Mouse (Mus musculus): ENCODE results near the gene Golph3. TPM values are rescaled to one million over a fixed set of nuclear protein-coding genes. Genes with fewer than 3 reads are reported as not detected.

The Golph3 gene
- polyA plus RNA-seq, 1 experiment, result 55.4 TPM

- Histone ChIP-seq H3K79me2 (ENCODE audit: control insufficient read depth, insufficient read depth) (no peaks in the 10 kb centered on the region), H3K27me3 (ENCODE audit: control insufficient read depth, insufficient read depth, insufficient read length) (peaks cover 8% of the 10 kb centered on the region), H3K4me2 (ENCODE audit: low read depth) (no peak overlapping the region), H3ac (ENCODE audit: control insufficient read depth, insufficient read length) (no peak overlapping the region), H3K36me3 (ENCODE audit: control insufficient read depth, insufficient read depth) (no peaks in the 10 kb centered on the region), H3K4me3 (no peak overlapping the region)
- no peak for TF ChIP-seq E2F4 (IDR thresholded peaks at IDR 0.05; ENCODE audit: insufficient read depth)
- no peak for TF ChIP-seq REST (IDR thresholded peaks at IDR 0.05; ENCODE audit: insufficient read depth, insufficient read length)
- no peak for TF ChIP-seq MYOG (IDR thresholded peaks at IDR 0.05; ENCODE audit: control insufficient read depth in 1 of 3, insufficient read depth in 1 of 3, insufficient read length in 2 of 3, low read depth in 2 of 3)
- TF ChIP-seq SRF (IDR thresholded peaks at IDR 0.05; ENCODE audit: control insufficient read depth, insufficient read length, low read depth), result no peak
- no peak for TF ChIP-seq MYOD1 (IDR thresholded peaks at IDR 0.05; ENCODE audit: control insufficient read depth in 1 of 3, insufficient read length in 2 of 3, low read depth in 2 of 3)
- no peak for TF ChIP-seq POLR2A (IDR thresholded peaks at IDR 0.05; ENCODE audit: insufficient read length, low read depth)
- no peak for TF ChIP-seq USF1 (IDR thresholded peaks at IDR 0.05; ENCODE audit: low read depth)
- no peak for TF ChIP-seq TCF12 (IDR thresholded peaks at IDR 0.05; ENCODE audit: insufficient read depth, poor library complexity, severe bottlenecking)
- no peak for TF ChIP-seq MAX (IDR thresholded peaks at IDR 0.05; ENCODE audit: low read depth)
- no peak for TF ChIP-seq TCF3 (IDR thresholded peaks at IDR 0.05; ENCODE audit: insufficient read length, low read depth)
- no peak for TF ChIP-seq CEBPB (IDR thresholded peaks at IDR 0.05; ENCODE audit: insufficient read depth, poor library complexity, severe bottlenecking)
Measured at GRCm38 (mm10) chr15:12376491-12377069, 55.3 kb downstream of the Golph3 start.

GRCm38 (mm10) chr15:12377800-12378199 is 56.5 kb downstream of the Golph3 start:
- TF ChIP-seq USF1 (IDR thresholded peaks at IDR 0.05; ENCODE audit: low read depth), result no peak
- TF ChIP-seq SRF (IDR thresholded peaks at IDR 0.05; ENCODE audit: control insufficient read depth, insufficient read length, low read depth), result no peak
- TF ChIP-seq MAX (IDR thresholded peaks at IDR 0.05; ENCODE audit: low read depth), result no peak
- no peak for TF ChIP-seq E2F4 (IDR thresholded peaks at IDR 0.05; ENCODE audit: insufficient read depth)
- TF ChIP-seq TCF12 (IDR thresholded peaks at IDR 0.05; ENCODE audit: insufficient read depth, poor library complexity, severe bottlenecking), result no peak
- TF ChIP-seq POLR2AphosphoS2 (IDR thresholded peaks at IDR 0.05; ENCODE audit: insufficient read length, low read depth), result no peak
- TF ChIP-seq REST (IDR thresholded peaks at IDR 0.05; ENCODE audit: insufficient read depth, insufficient read length), result no peak
- TF ChIP-seq TCF3 (IDR thresholded peaks at IDR 0.05; ENCODE audit: insufficient read length, low read depth), result no peak
- no peak for TF ChIP-seq POLR2A (IDR thresholded peaks at IDR 0.05; ENCODE audit: insufficient read length, low read depth)
- TF ChIP-seq MYOG (IDR thresholded peaks at IDR 0.05; ENCODE audit: control insufficient read depth in 1 of 3, insufficient read depth in 1 of 3, insufficient read length in 2 of 3, low read depth in 2 of 3), result no peak
- no peak for TF ChIP-seq CEBPB (IDR thresholded peaks at IDR 0.05; ENCODE audit: insufficient read depth, poor library complexity, severe bottlenecking)
- TF ChIP-seq MYOD1 (IDR thresholded peaks at IDR 0.05; ENCODE audit: control insufficient read depth in 1 of 3, insufficient read length in 2 of 3, low read depth in 2 of 3), result no peak
- H3K4me3 ChIP-seq, result no peak overlapping the region
- no peaks in the 10 kb centered on the region for H3K36me3 ChIP-seq (ENCODE audit: control insufficient read depth, insufficient read depth)
- no peaks in the 10 kb centered on the region for H3K79me2 ChIP-seq (ENCODE audit: control insufficient read depth, insufficient read depth)
- H3ac ChIP-seq (ENCODE audit: control insufficient read depth, insufficient read length), result no peak overlapping the region
- no peak overlapping the region for H3K4me2 ChIP-seq (ENCODE audit: low read depth)
- H3K27me3 ChIP-seq (ENCODE audit: control insufficient read depth, insufficient read depth, insufficient read length), result peaks cover 2% of the 10 kb centered on the region

- no peak overlapping the region for H3ac ChIP-seq (ENCODE audit: control insufficient read depth, insufficient read length)
- no peak overlapping the region for H3K4me2 ChIP-seq (ENCODE audit: low read depth)
- H3K79me2 ChIP-seq (ENCODE audit: control insufficient read depth, insufficient read depth), result no peaks in the 10 kb centered on the region
- H3K4me3 ChIP-seq, result no peak overlapping the region
- no peaks in the 10 kb centered on the region for H3K27me3 ChIP-seq (ENCODE audit: control insufficient read depth, insufficient read depth, insufficient read length)
- TF ChIP-seq REST (IDR thresholded peaks at IDR 0.05; ENCODE audit: insufficient read depth, insufficient read length) (no peak), SRF (IDR thresholded peaks at IDR 0.05; ENCODE audit: control insufficient read depth, insufficient read length, low read depth) (no peak), CEBPB (IDR thresholded peaks at IDR 0.05; ENCODE audit: insufficient read depth, poor library complexity, severe bottlenecking) (no peak)
- H3K36me3 ChIP-seq (ENCODE audit: control insufficient read depth, insufficient read depth), result no peaks in the 10 kb centered on the region
Measured at GRCm38 (mm10) chr15:12380057-12380456, 58.8 kb downstream of the Golph3 start.

- no peaks in the 10 kb centered on the region for H3K79me2 ChIP-seq (ENCODE audit: control insufficient read depth, insufficient read depth)
- peaks cover 2% of the 10 kb centered on the region for H3K27me3 ChIP-seq (ENCODE audit: control insufficient read depth, insufficient read depth, insufficient read length)
- H3K4me3 ChIP-seq, result no peak overlapping the region
- H3K36me3 ChIP-seq (ENCODE audit: control insufficient read depth, insufficient read depth), result no peaks in the 10 kb centered on the region
- H3ac ChIP-seq (ENCODE audit: control insufficient read depth, insufficient read length), result no peak overlapping the region
- no peak for TF ChIP-seq POLR2AphosphoS2 (IDR thresholded peaks at IDR 0.05; ENCODE audit: insufficient read length, low read depth)
- no peak for TF ChIP-seq MYOD1 (IDR thresholded peaks at IDR 0.05; ENCODE audit: control insufficient read depth in 1 of 3, insufficient read length in 2 of 3, low read depth in 2 of 3)
- no peak for TF ChIP-seq SRF (IDR thresholded peaks at IDR 0.05; ENCODE audit: control insufficient read depth, insufficient read length, low read depth)
- no peak for TF ChIP-seq TCF3 (IDR thresholded peaks at IDR 0.05; ENCODE audit: insufficient read length, low read depth)
- no peak for TF ChIP-seq E2F4 (IDR thresholded peaks at IDR 0.05; ENCODE audit: insufficient read depth)
- no peak for TF ChIP-seq MAX (IDR thresholded peaks at IDR 0.05; ENCODE audit: low read depth)
- no peak for TF ChIP-seq MYOG (IDR thresholded peaks at IDR 0.05; ENCODE audit: control insufficient read depth in 1 of 3, insufficient read depth in 1 of 3, insufficient read length in 2 of 3, low read depth in 2 of 3)
- TF ChIP-seq TCF12 (IDR thresholded peaks at IDR 0.05; ENCODE audit: insufficient read depth, poor library complexity, severe bottlenecking), result no peak
- TF ChIP-seq REST (IDR thresholded peaks at IDR 0.05; ENCODE audit: insufficient read depth, insufficient read length), result no peak
- no peak for TF ChIP-seq POLR2A (IDR thresholded peaks at IDR 0.05; ENCODE audit: insufficient read length, low read depth)
- no peak for TF ChIP-seq USF1 (IDR thresholded peaks at IDR 0.05; ENCODE audit: low read depth)
- no peak for TF ChIP-seq CEBPB (IDR thresholded peaks at IDR 0.05; ENCODE audit: insufficient read depth, poor library complexity, severe bottlenecking)
- no peak overlapping the region for H3K4me2 ChIP-seq (ENCODE audit: low read depth)
Measured at GRCm38 (mm10) chr15:12380548-12380947, 59.3 kb downstream of the Golph3 start.

- Histone ChIP-seq H3K4me3 (no peak overlapping the region), H3K36me3 (ENCODE audit: control insufficient read depth, insufficient read depth) (no peaks in the 10 kb centered on the region)
- no peak for TF ChIP-seq REST (IDR thresholded peaks at IDR 0.05; ENCODE audit: insufficient read depth, insufficient read length)
- no peak for TF ChIP-seq TCF3 (IDR thresholded peaks at IDR 0.05; ENCODE audit: insufficient read length, low read depth)
- no peak for TF ChIP-seq CEBPB (IDR thresholded peaks at IDR 0.05; ENCODE audit: insufficient read depth, poor library complexity, severe bottlenecking)
- TF ChIP-seq MAX (IDR thresholded peaks at IDR 0.05; ENCODE audit: low read depth), result no peak
- no peak for TF ChIP-seq POLR2A (IDR thresholded peaks at IDR 0.05; ENCODE audit: insufficient read length, low read depth)
- TF ChIP-seq USF1 (IDR thresholded peaks at IDR 0.05; ENCODE audit: low read depth), result no peak
- TF ChIP-seq MYOG (IDR thresholded peaks at IDR 0.05; ENCODE audit: control insufficient read depth in 1 of 3, insufficient read depth in 1 of 3, insufficient read length in 2 of 3, low read depth in 2 of 3), result no peak
- TF ChIP-seq POLR2AphosphoS2 (IDR thresholded peaks at IDR 0.05; ENCODE audit: insufficient read length, low read depth), result no peak
- no peak for TF ChIP-seq TCF12 (IDR thresholded peaks at IDR 0.05; ENCODE audit: insufficient read depth, poor library complexity, severe bottlenecking)
- TF ChIP-seq SRF (IDR thresholded peaks at IDR 0.05; ENCODE audit: control insufficient read depth, insufficient read length, low read depth), result no peak
- TF ChIP-seq MYOD1 (IDR thresholded peaks at IDR 0.05; ENCODE audit: control insufficient read depth in 1 of 3, insufficient read length in 2 of 3, low read depth in 2 of 3), result no peak
- TF ChIP-seq E2F4 (IDR thresholded peaks at IDR 0.05; ENCODE audit: insufficient read depth), result no peak
Measured at GRCm38 (mm10) chr15:12384679-12385078, 63.4 kb downstream of the Golph3 start.

More at GRCm38 (mm10) chr15:12384679-12385078, 63.4 kb downstream of the Golph3 start:
- Histone ChIP-seq H3ac (ENCODE audit: control insufficient read depth, insufficient read length) (no peak overlapping the region), H3K79me2 (ENCODE audit: control insufficient read depth, insufficient read depth) (no peaks in the 10 kb centered on the region), H3K4me2 (ENCODE audit: low read depth) (no peak overlapping the region), H3K27me3 (ENCODE audit: control insufficient read depth, insufficient read depth, insufficient read length) (peaks cover 9% of the 10 kb centered on the region)

Data from myocyte (in vitro differentiated cells).